Mouse (Mus musculus): Measurements from ENCODE around the gene Pnliprp2. TPM values are rescaled to one million over a fixed set of nuclear protein-coding genes. Genes with fewer than 3 reads are reported as not detected.

The Pnliprp2 gene
- total and polyA plus RNA-seq, 3 experiments = not detected

DNA sequence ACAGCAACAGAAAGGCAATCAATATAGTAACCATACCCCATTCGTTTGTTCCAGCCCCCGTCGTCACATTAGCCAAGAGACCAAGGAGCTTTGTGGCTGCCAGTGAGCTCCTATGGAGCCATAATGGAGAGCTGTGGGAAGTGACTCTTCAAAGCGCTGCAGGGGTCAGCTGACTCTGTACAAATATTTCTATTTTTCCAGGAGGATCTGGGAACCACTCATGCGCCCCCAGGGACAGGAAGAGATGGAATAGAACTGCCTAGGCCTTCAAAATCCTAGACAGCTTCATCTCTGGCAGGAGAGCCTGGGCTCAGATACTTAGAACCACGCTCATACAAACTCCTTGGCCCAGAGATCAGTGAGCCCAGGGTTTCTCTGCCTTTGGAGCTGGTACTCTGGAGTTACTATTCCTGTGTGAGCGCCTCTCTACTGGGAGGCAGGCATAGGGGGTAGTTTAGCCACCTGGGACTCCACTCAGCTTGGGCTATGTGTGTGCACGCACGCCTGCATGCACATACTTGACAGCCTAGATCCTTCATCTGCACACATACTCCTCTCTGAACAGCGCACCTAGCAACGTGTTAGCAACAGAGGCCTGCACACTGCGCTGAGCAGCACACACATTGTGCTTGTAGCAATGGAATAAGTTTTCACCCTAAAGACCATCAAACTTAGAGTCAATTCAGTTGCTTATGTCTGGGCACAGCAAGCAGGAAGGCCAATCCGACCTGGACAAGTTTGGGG lies 55.8 kb downstream of the Pnliprp2 start:
- H3K79me2 ChIP-seq (ENCODE audit: control insufficient read depth, insufficient read depth, low read length, poor library complexity) = no peaks in the 10 kb centered on the region
- H3K36me3 ChIP-seq (ENCODE audit: control insufficient read depth in 1 of 2, insufficient read depth in 2 of 2, low read length in 2 of 2) = no peaks in the 10 kb centered on the region
- H3K4me1 ChIP-seq (ENCODE audit: control insufficient read depth in 1 of 2, insufficient read depth in 2 of 2, low read length in 2 of 2) = no peaks in the 10 kb centered on the region
- no peak overlapping the region for H3K4me3 ChIP-seq (ENCODE audit: control insufficient read depth in 1 of 2, insufficient read depth in 1 of 2, low read depth in 2 of 2, low read length in 2 of 2)
- TF ChIP-seq TAL1 (IDR thresholded peaks at IDR 0.05; ENCODE audit: low read length) = no peak
- TF ChIP-seq CTCF (IDR thresholded peaks at IDR 0.05 in 2 of 3, conservative IDR thresholded peaks at IDR 0.05 in 1 of 3; ENCODE audit: control insufficient read depth in 1 of 3, insufficient read depth in 1 of 3, low read depth in 2 of 3, low read length in 3 of 3, poor library complexity in 1 of 3, severe bottlenecking in 1 of 3) = no peak
- no peak for TF ChIP-seq MXI1 (IDR thresholded peaks at IDR 0.05; ENCODE audit: low read depth, low read length)
- no peak for TF ChIP-seq TBP (IDR thresholded peaks at IDR 0.05; ENCODE audit: low read depth, low read length)
- TF ChIP-seq MEF2A (IDR thresholded peaks at IDR 0.05; ENCODE audit: extremely low read depth, insufficient replicate concordance, low read depth, low read length, poor library complexity, severe bottlenecking) = no peak
- TF ChIP-seq GABPA (IDR thresholded peaks at IDR 0.05; ENCODE audit: low read depth, low read length) = no peak
- TF ChIP-seq ETS1 (IDR thresholded peaks at IDR 0.05; ENCODE audit: low read depth, low read length) = no peak
- H3K27ac ChIP-seq (ENCODE audit: control insufficient read depth, low read depth, low read length) = no peak overlapping the region
- H3K9ac ChIP-seq (ENCODE audit: control insufficient read depth, low read depth, low read length, poor library complexity, severe bottlenecking) = no peak overlapping the region
- H3K9me3 ChIP-seq (replicated peaks; ENCODE audit: insufficient read depth, low read length) = no peaks in the 10 kb centered on the region
- H3K27me3 ChIP-seq (ENCODE audit: control insufficient read depth in 1 of 2, insufficient read depth in 2 of 2, low read length in 2 of 2) = no peaks in the 10 kb centered on the region
- DNase-seq (ENCODE audit: low read depth, low spot score) = no peak

DNA sequence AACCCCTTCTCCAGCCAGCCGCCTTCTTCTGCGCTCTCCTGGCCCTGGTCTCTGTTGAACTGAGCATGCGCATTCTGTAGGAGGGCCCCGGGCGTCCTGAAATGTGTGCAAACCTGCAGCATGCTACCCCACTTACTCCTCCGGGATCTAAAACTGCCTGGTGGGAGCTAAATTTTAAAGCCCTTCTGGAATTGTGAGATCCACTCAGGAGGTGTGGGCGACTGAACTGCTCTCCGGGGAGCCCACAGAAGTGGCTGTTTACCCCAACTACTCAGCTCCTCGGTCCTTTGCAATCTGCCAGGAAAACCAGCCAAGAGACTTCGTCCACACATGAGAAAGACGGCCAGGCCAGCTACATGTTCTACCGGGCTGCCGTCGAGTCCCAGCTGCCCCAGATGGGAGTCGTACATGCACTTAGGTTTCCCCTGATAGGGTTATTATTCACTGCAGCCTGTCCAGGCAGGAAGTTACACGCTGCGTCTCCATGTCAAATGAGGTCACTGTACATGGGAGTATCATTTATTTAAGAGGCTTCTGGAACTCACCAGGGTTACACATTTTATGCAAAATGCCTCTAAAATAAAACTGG lies 57.0 kb downstream of the Pnliprp2 start:
- TF ChIP-seq MXI1 (IDR thresholded peaks at IDR 0.05; ENCODE audit: low read depth, low read length) = no peak
- TF ChIP-seq NRF1 (IDR thresholded peaks at IDR 0.05; ENCODE audit: insufficient read depth, low read depth, low read length, poor library complexity, severe bottlenecking) = no peak
- no peak for TF ChIP-seq CTCF (IDR thresholded peaks at IDR 0.05 in 2 of 3, conservative IDR thresholded peaks at IDR 0.05 in 1 of 3; ENCODE audit: control insufficient read depth in 1 of 3, insufficient read depth in 1 of 3, low read depth in 2 of 3, low read length in 3 of 3, poor library complexity in 1 of 3, severe bottlenecking in 1 of 3)
- no peak for TF ChIP-seq CHD2 (IDR thresholded peaks at IDR 0.05; ENCODE audit: low read length)
- H3K4me1 ChIP-seq (ENCODE audit: control insufficient read depth in 1 of 2, insufficient read depth in 2 of 2, low read length in 2 of 2) = no peaks in the 10 kb centered on the region
- H3K4me3 ChIP-seq (ENCODE audit: control insufficient read depth in 1 of 2, insufficient read depth in 1 of 2, low read depth in 2 of 2, low read length in 2 of 2) = no peak overlapping the region
- no peak overlapping the region for H3K9ac ChIP-seq (ENCODE audit: control insufficient read depth, low read depth, low read length, poor library complexity, severe bottlenecking)
- H3K36me3 ChIP-seq (ENCODE audit: control insufficient read depth in 1 of 2, insufficient read depth in 2 of 2, low read length in 2 of 2) = no peaks in the 10 kb centered on the region
- no peaks in the 10 kb centered on the region for H3K27me3 ChIP-seq (ENCODE audit: control insufficient read depth in 1 of 2, insufficient read depth in 2 of 2, low read length in 2 of 2)
- no peak for DNase-seq (ENCODE audit: low read depth, low spot score)
- no peaks in the 10 kb centered on the region for H3K9me3 ChIP-seq (replicated peaks; ENCODE audit: insufficient read depth, low read length)
- H3K27ac ChIP-seq (ENCODE audit: control insufficient read depth, low read depth, low read length) = no peak overlapping the region
- no peaks in the 10 kb centered on the region for H3K79me2 ChIP-seq (ENCODE audit: control insufficient read depth, insufficient read depth, low read length, poor library complexity)

DNA sequence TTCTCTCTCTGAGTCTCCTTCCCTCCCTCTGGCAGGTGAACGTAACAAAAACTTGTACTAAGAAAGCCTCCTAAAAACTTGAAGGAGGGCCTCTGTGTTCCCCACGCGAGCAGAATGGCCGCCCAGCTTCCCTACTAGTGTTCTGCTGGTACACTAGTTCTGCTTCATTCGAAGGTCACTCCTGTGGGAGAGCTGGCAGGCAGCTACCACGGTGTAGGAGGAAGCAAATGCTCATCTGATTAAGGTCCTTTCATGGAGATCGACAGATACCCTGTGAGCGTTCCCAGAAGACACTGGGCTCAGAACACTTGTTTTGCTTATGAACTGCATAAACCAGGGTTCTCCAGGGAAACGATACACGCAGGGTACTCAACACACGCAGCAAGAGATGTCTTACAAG lies 57.9 kb downstream of the Pnliprp2 start:
- Histone ChIP-seq H3K4me1 (ENCODE audit: control insufficient read depth in 1 of 2, insufficient read depth in 2 of 2, low read length in 2 of 2) (no peaks in the 10 kb centered on the region), H3K79me2 (ENCODE audit: control insufficient read depth, insufficient read depth, low read length, poor library complexity) (no peaks in the 10 kb centered on the region), H3K4me3 (ENCODE audit: control insufficient read depth in 1 of 2, insufficient read depth in 1 of 2, low read depth in 2 of 2, low read length in 2 of 2) (no peak overlapping the region), H3K27me3 (ENCODE audit: control insufficient read depth in 1 of 2, insufficient read depth in 2 of 2, low read length in 2 of 2) (no peaks in the 10 kb centered on the region), H3K27ac (ENCODE audit: control insufficient read depth, low read depth, low read length) (no peak overlapping the region), H3K9ac (ENCODE audit: control insufficient read depth, low read depth, low read length, poor library complexity, severe bottlenecking) (no peak overlapping the region), H3K36me3 (ENCODE audit: control insufficient read depth in 1 of 2, insufficient read depth in 2 of 2, low read length in 2 of 2) (no peaks in the 10 kb centered on the region), H3K9me3 (replicated peaks; ENCODE audit: insufficient read depth, low read length) (no peaks in the 10 kb centered on the region)
- no peak for DNase-seq (ENCODE audit: low read depth, low spot score)
- no peak for TF ChIP-seq TCF12 (IDR thresholded peaks at IDR 0.05; ENCODE audit: low read depth, low read length)
